Mouse (Mus musculus): Measurements from ENCODE around the gene Zfp184. TPM values are rescaled to one million over a fixed set of nuclear protein-coding genes. Genes with fewer than 3 reads are reported as not detected.
"Not testable (repeated sequence)": the region's sequence is repeated elsewhere in the genome, so short reads cannot be mapped to it uniquely, and the experiment has no call there.

Zfp184 gene
- 16.8 and 18.0 TPM in 2 replicates for polyA plus RNA-seq (2015; fragmentation: Nextera tagmentation; extraction: Ambion mirVana)

DNA sequence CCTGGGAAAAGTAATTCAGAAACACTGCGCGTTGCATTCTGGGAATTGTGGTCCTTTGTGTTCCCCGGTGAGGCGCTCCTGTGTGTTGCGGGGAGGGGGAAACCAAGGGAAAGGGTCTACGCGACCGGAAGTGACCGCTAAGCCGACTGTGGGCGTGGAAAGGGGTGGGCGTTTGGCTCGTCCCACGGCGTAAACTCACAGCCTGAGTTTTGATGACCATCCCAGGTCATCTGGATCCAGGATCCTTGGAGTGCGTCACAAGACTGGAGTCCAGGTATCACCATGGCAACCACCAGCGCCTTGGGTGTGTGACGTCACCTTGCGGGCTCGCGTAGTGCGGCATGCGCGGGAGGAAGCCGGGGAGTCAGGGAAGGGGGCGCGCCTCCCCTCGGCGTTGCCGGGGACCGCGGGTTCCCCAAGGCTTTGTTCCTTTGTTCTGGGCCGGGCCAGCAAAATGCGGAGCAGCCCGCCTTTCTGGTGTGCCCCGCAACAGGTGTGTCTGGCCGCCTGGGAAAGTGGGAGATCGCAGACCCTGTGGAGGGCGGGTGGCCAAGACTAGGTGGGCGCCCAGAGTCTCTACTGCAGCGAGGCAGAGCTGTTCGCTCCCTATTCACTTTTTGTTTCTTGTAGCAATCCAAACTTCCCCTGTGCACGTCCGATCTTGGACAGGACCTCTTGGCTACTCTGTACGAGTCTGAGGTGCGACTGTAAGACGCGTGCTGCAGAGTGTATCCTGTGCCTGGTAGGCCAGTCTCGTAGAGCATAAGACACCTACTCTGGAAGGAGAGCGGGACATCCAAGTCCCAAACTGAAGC, at the start of gene Zfp184:
Gene Zfp184 (plus strand): TSS at position 169 of the 815 bp plus-strand sequence.
- WGBS, result under 1% methylated on average over 50 of the region's 50 CpGs
- H3K9me3 ChIP-seq, result no peaks in the 10 kb centered on the region
- H3K4me3 ChIP-seq, result peak within 1 kb of the TSS; percentile 77
- no peaks in the 10 kb centered on the region for H3K27me3 ChIP-seq
- H3K36me3 ChIP-seq, result peaks cover 20% of the 10 kb centered on the region
- peak within 1 kb of the TSS; percentile 82 for H3K9ac ChIP-seq
- peak within 1 kb of the TSS; percentile 75 for H3K4me2 ChIP-seq
- peak within 1 kb of the TSS; percentile 85 for H3K27ac ChIP-seq
- peaks cover 12% of the 10 kb centered on the region for H3K4me1 ChIP-seq
- ATAC-seq (ENCODE audit: insufficient number of reproducible peaks, insufficient read depth, low FRiP score, low TSS enrichment, low read depth), result peak; percentile 87

DNA sequence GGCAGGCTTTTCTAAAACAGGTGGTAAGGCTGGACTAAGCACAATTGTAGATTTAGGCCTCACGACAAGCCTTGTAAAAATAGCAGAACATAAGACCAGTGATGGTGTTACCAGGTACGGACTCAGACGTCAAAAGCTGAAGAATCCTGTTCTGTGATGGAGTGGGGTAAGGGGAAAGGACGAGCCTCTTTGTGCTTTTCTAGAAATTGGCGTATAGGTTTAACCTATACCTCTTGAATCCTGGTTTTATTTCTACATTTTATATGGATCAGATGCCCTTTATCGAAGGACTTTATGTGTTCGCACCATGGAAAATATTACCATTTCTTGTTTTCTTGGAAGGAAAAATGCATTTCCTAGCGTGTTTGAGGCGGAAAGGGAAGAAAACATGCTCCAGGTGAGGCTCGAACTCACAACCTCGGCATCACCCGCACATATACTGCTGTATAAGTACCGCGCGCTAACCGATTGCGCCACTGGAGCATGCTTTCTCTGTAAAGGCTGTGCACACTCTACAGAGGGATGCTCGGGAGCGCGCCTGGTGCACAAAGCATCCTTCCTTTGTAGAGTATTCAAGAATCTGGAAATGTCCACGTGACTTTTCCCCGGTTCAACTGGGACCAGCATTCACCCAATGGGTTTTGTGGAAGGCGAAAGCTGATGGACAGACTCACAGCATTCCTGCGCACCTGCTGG, 48.2 kb upstream of the Zfp184 start:
- no peaks in the 10 kb centered on the region for H3K27me3 ChIP-seq
- H3K9ac ChIP-seq, result peak overlapping the region; percentile 71
- 5% methylated on average over 24 of the region's 24 CpGs for WGBS
- no peaks in the 10 kb centered on the region for H3K36me3 ChIP-seq
- no peaks in the 10 kb centered on the region for H3K9me3 ChIP-seq
- H3K4me1 ChIP-seq, result peaks cover 5% of the 10 kb centered on the region
- H3K4me2 ChIP-seq, result peak overlapping the region; percentile 76
- peak; percentile 86 for ATAC-seq (ENCODE audit: insufficient number of reproducible peaks, insufficient read depth, low FRiP score, low TSS enrichment, low read depth)
- H3K4me3 ChIP-seq, result peak overlapping the region; percentile 56
- H3K27ac ChIP-seq, result no peak overlapping the region

DNA sequence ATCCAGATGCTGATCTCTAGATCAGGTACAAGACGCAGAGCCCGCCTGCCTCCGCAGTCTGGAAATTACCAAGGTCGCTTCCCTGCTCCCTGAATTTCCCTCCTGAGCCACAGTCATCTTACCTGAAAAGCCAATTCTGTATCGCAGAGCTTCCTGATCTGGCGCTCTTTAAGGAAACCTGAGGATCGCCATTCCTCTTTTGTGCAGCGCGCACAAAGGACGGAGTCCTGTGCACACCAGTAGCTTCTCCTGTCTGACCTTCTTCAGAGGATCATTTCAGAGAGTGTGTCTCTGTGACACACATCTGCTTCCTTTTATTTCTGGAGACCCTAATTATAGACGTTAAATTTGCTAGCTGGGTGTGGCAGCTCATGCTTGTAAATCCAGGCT, 47.7 kb upstream of the Zfp184 start:
- H3K4me1 ChIP-seq, result peaks cover 5% of the 10 kb centered on the region
- under 1% methylated on average over 11 of the region's 11 CpGs for WGBS
- H3K9ac ChIP-seq, result peak overlapping the region; percentile 71
- H3K27ac ChIP-seq, result no peak overlapping the region
- peak overlapping the region; percentile 56 for H3K4me3 ChIP-seq
- no peaks in the 10 kb centered on the region for H3K27me3 ChIP-seq
- H3K9me3 ChIP-seq, result no peaks in the 10 kb centered on the region
- no peaks in the 10 kb centered on the region for H3K36me3 ChIP-seq
- no peak for ATAC-seq (ENCODE audit: insufficient number of reproducible peaks, insufficient read depth, low FRiP score, low TSS enrichment, low read depth)
- H3K4me2 ChIP-seq, result peak overlapping the region; percentile 76

DNA sequence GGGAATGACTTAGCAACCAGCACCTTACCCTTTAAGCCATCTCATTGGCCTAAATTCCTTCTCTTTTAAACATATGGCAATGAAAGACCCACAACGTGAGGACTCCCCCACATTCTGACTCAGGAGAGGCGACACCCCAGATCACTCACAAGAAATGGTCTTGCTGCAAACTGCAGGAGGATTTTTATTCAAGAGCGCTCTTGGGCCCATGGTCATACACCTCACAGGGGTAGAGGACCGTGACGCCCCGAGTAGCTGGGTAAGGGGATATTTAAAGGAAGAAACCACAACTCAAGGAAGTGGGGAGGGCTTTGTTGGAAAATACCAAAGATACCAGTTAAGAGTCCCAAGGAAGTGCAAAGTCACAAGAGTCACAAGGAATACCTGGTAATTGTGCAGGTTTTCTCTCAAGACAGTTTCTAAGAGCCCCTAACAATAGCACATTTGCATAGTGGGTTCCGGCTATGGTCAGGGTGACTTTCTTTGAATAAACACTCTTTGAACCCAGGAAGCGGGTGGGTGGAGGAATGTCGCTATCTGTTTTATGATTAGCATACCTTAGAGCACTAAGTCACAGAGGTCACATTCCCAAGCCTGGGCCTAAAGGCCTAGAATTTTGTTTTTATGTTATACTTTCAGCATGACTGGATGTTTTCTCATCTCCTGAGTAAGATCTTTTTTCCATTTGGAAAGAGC, 43.9 kb upstream of the Zfp184 start:
- H3K27me3 ChIP-seq; ATAC-seq (ENCODE audit: insufficient number of reproducible peaks, insufficient read depth, low FRiP score, low TSS enrichment, low read depth); H3K27ac ChIP-seq; H3K9ac ChIP-seq; H3K4me2 ChIP-seq; H3K9me3 ChIP-seq; H3K36me3 ChIP-seq; H3K4me3 ChIP-seq: not testable (repeated sequence)
- WGBS, result 91% methylated on average over 9 of the region's 9 CpGs
- H3K4me1 ChIP-seq, result peaks cover 11% of the 10 kb centered on the region

DNA sequence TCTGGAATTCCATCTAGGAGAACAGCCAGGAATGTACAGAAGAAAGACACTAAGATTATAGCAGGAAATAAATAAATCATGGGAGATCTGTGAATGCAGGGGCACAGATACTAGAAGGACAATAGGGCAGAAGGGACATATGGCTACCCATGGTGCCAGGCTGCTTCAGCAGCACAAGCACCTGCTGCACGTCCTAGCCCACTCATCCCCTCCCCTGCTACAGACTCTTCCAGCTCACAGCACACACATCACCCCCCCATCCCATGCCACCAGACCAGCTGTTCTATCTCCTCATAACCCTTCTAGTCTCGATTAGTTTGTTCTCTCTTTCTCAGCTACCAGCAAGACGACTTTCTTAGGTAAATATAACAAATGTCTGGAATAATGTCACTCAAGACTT, 41.4 kb upstream of the Zfp184 start:
- no peak overlapping the region for H3K4me3 ChIP-seq
- no peaks in the 10 kb centered on the region for H3K9me3 ChIP-seq
- no peaks in the 10 kb centered on the region; the same call in 1 of the 2 replicates for H3K27me3 ChIP-seq
- 53% methylated on average over 3 of the region's 3 CpGs for WGBS
- peaks cover 6% of the 10 kb centered on the region; the same call in 1 of the 2 replicates for H3K4me1 ChIP-seq
- no peaks in the 10 kb centered on the region for H3K36me3 ChIP-seq
- no peak overlapping the region for H3K4me2 ChIP-seq
- H3K9ac ChIP-seq, result no peak overlapping the region
- ATAC-seq (ENCODE audit: insufficient number of reproducible peaks, insufficient read depth, low FRiP score, low TSS enrichment, low read depth), result no peak
- H3K27ac ChIP-seq, result no peak overlapping the region

DNA sequence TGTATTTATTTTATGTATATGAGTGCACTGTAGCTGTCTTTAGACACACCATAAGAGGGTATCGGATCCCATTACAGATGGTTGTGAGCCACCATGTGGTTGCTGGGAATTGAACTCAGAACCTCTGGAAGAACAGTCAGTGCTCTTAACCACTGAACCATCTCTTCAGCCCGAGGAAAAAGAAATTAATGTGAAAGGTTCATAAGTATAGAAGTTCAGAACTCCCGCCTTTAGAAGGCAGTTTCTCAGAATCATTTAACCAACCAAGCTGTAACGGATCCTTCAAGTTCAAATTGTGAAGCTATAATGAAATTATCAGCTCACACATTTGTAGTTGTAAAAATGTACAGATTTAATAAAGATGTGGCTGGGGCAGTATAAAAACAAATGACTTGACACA, 40.8 kb upstream of the Zfp184 start:
- not testable (repeated sequence) for H3K36me3 ChIP-seq; H3K4me1 ChIP-seq; H3K4me2 ChIP-seq; H3K27ac ChIP-seq; H3K9me3 ChIP-seq; H3K27me3 ChIP-seq; H3K9ac ChIP-seq; ATAC-seq (ENCODE audit: insufficient number of reproducible peaks, insufficient read depth, low FRiP score, low TSS enrichment, low read depth); H3K4me3 ChIP-seq
- WGBS, result 68% methylated on average over 4 of the region's 4 CpGs

DNA sequence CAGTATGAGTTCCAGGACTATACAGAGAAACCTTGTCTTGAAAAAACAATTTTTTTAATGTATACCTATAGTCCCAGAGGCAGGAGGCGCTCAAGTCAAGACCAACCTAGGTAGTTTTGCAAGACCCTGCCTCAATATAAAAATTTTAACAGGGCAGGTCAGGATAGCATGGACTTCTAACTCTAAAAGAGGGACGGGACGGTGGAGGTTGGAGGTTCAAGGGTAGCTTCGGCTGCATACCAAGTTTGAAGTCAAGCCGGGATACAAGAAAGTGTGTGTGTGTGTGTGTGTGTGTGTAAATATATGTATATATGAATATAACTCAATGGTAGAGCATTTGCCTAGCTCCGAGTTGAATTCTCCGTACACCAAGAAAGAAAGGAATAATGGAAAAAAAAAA, 38.6 kb upstream of the Zfp184 start:
- H3K4me3 ChIP-seq, result no peak overlapping the region
- ATAC-seq (ENCODE audit: insufficient number of reproducible peaks, insufficient read depth, low FRiP score, low TSS enrichment, low read depth), result no peak
- no peaks in the 10 kb centered on the region for H3K36me3 ChIP-seq
- H3K4me2 ChIP-seq, result no peak overlapping the region; the same call in 1 of the 2 replicates
- no peak overlapping the region for H3K27ac ChIP-seq
- H3K9me3 ChIP-seq, result no peaks in the 10 kb centered on the region
- peaks cover 10% of the 10 kb centered on the region for H3K4me1 ChIP-seq
- H3K9ac ChIP-seq, result no peak overlapping the region
- H3K27me3 ChIP-seq, result no peaks in the 10 kb centered on the region; the same call in 1 of the 2 replicates
- 31% methylated on average over 7 of the region's 7 CpGs for WGBS

DNA sequence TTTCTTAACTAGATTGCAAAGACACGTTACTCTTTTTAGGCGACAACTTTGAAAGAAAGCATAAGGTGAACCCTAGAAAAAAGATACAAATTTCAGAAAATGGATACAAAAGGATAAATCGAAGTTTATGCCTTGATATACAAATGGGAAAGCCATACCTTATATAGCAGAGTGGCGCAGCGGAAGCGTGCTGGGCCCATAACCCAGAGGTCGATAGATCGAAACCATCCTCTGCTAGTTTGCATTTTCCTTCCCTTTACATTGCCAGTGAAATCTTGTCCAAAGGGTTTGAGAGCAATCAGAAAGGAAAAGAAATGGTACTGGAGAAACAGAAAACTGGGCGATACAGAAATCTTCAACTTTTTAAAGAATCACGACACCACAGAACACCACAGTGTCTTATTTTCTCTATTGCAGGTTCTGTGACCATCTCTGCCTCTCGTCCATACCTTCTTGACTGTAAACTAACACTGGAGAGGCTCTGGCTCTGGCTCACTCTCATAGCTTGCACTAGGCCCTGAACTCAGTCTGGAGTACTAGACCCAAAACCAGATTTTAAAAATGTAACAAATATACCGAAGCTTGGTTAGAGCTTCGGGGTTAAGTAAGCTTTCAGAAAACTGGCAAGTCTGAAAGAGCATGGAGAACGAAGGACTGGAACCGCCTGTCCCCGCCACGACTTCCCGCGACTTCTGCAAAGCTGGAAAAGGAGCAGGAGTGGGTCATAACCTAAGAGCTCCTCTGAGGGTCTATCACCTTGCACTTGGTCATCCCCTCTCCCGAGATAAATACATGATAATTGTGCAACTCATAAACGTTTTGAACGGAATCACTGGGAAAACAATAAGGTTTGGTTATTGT, 37.7 kb upstream of the Zfp184 start:
- no peaks in the 10 kb centered on the region; the same call in 1 of the 2 replicates for H3K27me3 ChIP-seq
- no peak overlapping the region for H3K27ac ChIP-seq
- H3K9ac ChIP-seq, result no peak overlapping the region
- H3K4me3 ChIP-seq, result peak overlapping the region; percentile 8
- no peaks in the 10 kb centered on the region for H3K36me3 ChIP-seq
- no peaks in the 10 kb centered on the region for H3K9me3 ChIP-seq
- peak overlapping the region; percentile 34 for H3K4me2 ChIP-seq
- peaks cover 10% of the 10 kb centered on the region for H3K4me1 ChIP-seq
- WGBS, result 10% methylated on average over 22 of the region's 22 CpGs
- no peak for ATAC-seq (ENCODE audit: insufficient number of reproducible peaks, insufficient read depth, low FRiP score, low TSS enrichment, low read depth)

DNA sequence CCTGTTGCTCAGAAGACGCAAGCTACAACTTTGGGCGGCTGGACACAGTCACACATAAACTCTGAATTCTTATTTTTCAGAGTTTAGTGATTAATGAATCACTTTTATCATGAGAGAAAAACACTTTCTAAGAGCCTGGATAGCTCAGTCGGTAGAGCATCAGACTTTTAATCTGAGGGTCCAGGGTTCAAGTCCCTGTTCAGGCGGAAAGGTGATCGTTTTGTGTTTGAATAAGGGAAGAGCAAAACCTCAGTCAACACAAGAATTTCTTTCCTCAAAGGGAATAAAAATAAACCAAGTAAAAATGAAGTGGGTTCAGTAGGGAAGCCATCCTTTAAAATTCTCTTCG, 37.1 kb upstream of the Zfp184 start:
- H3K4me2 ChIP-seq, result peak overlapping the region; percentile 34
- not testable (repeated sequence) for H3K9me3 ChIP-seq; H3K4me1 ChIP-seq; H3K36me3 ChIP-seq; ATAC-seq (ENCODE audit: insufficient number of reproducible peaks, insufficient read depth, low FRiP score, low TSS enrichment, low read depth); H3K27ac ChIP-seq; H3K27me3 ChIP-seq; H3K9ac ChIP-seq
- WGBS, result 19% methylated on average over 6 of the region's 6 CpGs
- H3K4me3 ChIP-seq, result peak overlapping the region; percentile 8

DNA sequence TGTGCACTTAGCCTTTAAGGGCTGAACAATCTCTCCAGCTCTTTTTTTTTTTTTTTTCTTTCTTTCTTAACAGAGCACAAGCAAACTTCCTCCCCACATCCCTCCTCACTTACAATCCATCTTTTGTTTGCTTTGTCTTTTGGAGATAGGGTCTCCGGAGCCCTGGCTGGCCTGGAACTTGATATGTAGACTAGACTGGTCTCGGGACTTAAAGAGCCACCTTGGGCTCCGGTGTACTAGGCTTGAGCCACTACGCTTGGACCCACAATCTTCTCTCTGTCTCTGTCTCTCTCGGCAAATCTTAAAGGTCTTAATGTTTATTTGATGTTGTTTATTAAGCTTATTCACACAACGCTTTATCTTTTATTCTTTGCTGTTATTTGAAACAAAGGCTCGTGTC, 34.2 kb upstream of the Zfp184 start:
- Histone ChIP-seq H3K9ac (peak overlapping the region; percentile 55; the same call in 1 of the 2 replicates), H3K4me2 (peak overlapping the region; percentile 47)
- 6% methylated on average over 7 of the region's 7 CpGs for WGBS

DNA sequence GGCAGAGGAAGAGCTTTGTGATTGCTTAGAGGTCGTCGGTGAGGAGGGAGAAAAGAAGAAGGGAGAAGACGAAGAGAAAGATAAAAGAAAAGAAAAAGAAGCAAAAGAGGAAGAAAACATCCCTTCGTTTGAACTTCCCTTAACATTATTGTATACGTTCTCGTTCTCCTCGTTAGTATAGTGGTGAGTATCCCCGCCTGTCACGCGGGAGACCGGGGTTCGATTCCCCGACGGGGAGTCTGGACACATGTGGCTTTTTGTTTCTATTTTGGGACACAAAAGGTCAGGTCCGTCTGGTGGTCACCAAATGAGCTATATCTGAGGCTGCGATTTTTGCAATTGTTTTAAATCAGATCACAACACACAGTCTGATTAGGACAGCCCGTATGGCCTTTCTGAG, 33.7 kb upstream of the Zfp184 start:
- Histone ChIP-seq H3K4me3 (peak overlapping the region; percentile 36), H3K36me3 (no peaks in the 10 kb centered on the region), H3K9me3 (no peaks in the 10 kb centered on the region), H3K4me1 (peaks cover 7% of the 10 kb centered on the region), H3K27ac (no peak overlapping the region), H3K27me3 (peaks cover 12% of the 10 kb centered on the region), H3K4me2 (peak overlapping the region; percentile 47), H3K9ac (peak overlapping the region; percentile 55; the same call in 1 of the 2 replicates)
- WGBS, result 5% methylated on average over 17 of the region's 17 CpGs
- ATAC-seq (ENCODE audit: insufficient number of reproducible peaks, insufficient read depth, low FRiP score, low TSS enrichment, low read depth), result no peak

More for the DNA sequence above, 34.2 kb upstream of the Zfp184 start:
- H3K27ac ChIP-seq, result no peak overlapping the region
- no peaks in the 10 kb centered on the region for H3K36me3 ChIP-seq
- H3K27me3 ChIP-seq, result peaks cover 7% of the 10 kb centered on the region
- ATAC-seq (ENCODE audit: insufficient number of reproducible peaks, insufficient read depth, low FRiP score, low TSS enrichment, low read depth), result no peak
- peak overlapping the region; percentile 36 for H3K4me3 ChIP-seq
- H3K4me1 ChIP-seq, result peaks cover 7% of the 10 kb centered on the region
- no peaks in the 10 kb centered on the region for H3K9me3 ChIP-seq

Data from embryonic facial prominence, embryonic 13.5 days (tissue).